Mouse (Mus musculus): ENCODE measurements around the gene Trim71. TPM values are rescaled to one million over a fixed set of nuclear protein-coding genes. Genes with fewer than 3 reads are reported as not detected.

Trim71 gene
- polyA plus RNA-seq, 2 experiments from 2014 or later, result 0.07 TPM; not detected in 1

GRCm38 (mm10) chr9:114556276-114556855 lies 7.8 kb downstream of the Trim71 start:
- ATAC-seq, result no peak

DNA sequence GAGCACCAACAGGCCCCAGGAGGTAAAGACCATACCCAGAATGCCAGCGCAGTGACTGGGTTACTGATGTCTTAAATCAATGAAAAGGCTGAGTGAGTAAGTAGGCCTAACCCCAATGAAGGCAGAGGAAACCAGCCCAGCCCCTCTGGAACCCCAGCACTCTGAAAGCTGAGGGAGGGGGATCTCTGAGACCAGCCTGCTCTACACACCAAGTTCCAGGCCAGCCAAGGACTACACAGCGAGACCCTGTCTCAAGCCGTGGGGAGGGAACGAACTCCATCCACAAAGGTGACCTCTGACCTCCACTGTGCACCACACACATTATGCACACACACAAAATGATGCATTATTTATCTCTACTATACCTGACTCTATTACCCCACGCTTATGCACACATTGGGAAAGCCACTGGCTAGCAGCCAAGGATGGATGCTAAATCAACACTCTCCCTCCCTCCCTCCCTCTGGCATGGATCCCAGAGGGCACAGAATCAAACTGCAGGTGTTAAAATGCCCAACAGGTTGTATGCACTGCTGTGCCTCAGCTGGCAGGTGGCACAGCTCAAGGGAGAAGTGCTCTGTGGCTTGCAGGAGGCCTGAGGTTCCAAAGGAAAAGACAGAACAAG lies 9.7 kb downstream of the Trim71 start:
- no peak for ATAC-seq

DNA sequence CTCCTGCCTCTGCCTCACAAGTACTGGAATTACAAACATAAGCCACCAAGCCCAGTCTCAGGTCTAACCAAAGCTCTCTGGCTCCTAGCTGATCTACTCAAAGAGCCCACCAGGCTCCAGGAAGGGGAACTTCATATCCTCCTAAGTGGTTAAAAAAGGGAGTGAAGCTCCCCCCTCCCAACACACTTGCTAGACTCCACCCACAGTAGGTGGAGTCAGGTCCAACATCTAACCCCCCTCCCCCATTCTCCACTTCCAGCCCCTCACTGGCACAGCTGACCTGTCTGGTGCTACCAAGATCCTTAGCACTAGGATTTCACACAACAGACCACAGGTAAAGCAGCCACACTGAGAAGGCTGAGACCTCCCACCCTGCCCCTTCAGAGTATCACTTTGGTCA lies 10.3 kb downstream of the Trim71 start:
- no peak for ATAC-seq

GRCm38 (mm10) chr9:114550033-114550432 lies 14.1 kb downstream of the Trim71 start:
- ATAC-seq, result no peak

DNA sequence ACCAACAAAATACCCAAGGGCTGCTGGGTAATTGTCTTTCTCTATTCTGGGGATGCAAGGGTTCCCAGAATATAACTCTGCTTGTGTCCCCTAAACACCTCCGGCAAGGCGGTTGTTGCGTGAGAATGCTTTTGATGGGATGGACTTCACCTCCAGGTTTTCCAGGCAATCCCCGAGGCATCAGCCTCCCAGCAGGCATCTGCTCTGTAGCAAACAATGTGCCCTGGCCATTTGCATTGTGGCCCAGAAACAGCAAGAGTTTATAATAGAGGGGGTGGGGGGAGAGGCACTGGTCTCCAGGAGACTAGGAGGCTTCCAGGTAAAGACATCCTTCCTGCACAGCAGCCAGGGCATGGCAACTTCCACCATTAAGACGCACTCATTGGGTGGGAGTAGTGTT lies 15.1 kb downstream of the Trim71 start:
- no peak for ATAC-seq

- no peak for ATAC-seq
Observed at GRCm38 (mm10) chr9:114548496-114548895, 15.7 kb downstream of the Trim71 start.

GRCm38 (mm10) chr9:114547643-114548077 lies 16.5 kb downstream of the Trim71 start:
- ATAC-seq, result no peak

DNA sequence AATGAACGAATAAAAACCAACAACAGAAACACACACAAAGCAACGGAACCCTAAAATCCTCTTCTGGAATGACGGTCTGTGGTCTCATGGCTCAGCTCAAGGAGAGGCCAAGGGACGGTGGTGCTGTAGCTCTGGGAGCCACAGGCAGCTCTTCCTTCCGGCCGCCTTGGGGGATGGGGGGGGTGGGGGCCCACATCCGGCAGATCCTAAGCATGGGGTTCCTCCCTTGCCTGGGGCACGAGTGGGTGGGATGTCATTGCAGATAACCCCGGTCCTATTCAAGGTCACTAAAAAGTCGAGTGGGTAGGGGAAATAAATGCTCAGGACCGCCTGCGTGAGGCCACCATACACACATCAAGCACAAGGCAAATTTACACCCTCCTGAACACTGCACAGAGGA lies 17.4 kb downstream of the Trim71 start:
- ATAC-seq, result peak; percentile 82

- no peak for ATAC-seq
Observed at GRCm38 (mm10) chr9:114544754-114545393, 19.3 kb downstream of the Trim71 start.

DNA sequence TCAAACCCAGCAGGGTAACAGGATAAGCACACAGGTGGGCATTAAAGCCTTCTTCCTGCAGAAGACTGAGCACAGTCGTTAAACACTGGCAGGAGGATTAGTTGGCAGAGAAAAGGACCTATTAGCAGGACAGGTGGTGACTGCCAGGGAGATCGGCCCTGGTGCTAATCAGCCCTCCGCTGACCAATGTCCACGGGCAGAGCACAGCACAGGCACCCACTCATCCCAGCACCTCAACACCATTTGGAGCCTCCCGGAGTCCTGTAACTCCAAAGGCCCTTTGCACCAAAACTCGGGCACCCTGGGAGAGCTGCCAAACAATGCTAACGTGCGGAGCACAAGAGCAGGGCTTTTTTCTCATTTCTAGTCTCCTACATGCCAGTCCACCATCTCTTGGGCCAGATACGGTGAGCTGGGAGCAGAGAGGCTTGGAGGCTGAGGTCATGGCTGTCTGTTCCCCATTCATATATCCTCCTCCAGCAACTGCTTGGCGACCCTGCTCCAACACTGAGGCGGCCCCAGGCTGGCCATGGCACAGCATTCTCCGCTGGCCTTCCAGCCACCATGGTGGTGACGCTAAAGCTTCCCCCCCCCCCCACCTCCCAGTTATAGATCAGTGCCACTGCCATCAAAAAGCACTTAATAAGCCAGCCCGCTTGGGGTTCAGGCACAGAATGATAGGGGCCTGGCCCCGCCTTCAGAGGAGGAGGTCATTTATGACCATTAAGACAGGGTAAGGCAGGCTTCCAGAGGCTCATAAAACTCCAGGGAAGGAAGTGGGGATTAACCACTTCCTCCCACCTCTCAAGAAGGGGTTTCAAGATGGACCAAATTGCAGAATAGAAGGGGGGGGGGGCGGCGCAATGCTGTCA lies 20.1 kb downstream of the Trim71 start:
- ATAC-seq, result no peak

DNA sequence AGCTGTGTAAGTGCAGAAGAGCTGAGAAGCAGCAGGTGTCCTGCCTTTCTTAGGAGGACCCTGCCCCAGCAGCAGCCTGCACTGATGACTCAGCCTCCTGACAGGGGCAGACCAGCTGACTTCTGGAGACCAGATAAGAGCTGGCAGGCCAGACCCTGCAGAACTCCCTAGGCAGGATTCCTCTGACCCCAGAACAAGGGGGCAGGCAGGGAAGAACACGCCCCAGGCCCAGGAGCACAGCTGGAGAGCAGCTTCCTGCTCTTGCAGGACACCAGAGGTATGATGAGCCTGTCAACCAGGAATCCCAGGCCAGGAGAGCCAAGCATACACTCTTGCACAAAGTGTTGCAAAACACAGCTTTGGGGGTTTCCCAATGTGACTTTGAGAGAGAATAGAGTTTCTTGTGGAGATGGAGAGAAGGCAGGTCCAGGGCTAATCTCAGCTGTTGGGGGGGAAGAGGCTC lies 22.9 kb downstream of the Trim71 start:
- no peak for ATAC-seq

GRCm38 (mm10) chr9:114538996-114539563 lies 25.1 kb downstream of the Trim71 start:
- no peak for ATAC-seq

DNA sequence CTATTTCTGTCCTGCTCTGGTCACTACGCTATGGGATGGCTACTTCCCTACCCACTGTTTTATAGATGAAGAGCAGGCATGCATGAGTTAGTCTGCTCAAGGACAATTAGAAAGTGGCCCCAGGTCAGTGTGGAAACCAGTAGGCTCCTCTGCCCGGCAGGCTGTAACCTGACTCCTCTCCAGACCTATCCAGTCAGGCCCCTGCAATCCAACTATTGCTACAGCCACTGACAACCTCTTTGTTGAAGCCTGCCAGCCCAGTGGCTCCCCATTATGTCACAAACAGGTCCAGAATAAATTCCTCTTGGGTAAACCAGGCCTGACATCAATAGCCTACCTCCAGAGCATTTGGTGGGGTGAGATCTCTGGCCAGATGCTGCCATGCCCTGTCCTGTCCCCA lies 27.5 kb downstream of the Trim71 start:
- no peak for ATAC-seq

GRCm38 (mm10) chr9:114534747-114535517 lies 29.2 kb downstream of the Trim71 start:
- ATAC-seq, result no peak

- no peak for ATAC-seq
Observed at GRCm38 (mm10) chr9:114533848-114534247, 30.3 kb downstream of the Trim71 start.

DNA sequence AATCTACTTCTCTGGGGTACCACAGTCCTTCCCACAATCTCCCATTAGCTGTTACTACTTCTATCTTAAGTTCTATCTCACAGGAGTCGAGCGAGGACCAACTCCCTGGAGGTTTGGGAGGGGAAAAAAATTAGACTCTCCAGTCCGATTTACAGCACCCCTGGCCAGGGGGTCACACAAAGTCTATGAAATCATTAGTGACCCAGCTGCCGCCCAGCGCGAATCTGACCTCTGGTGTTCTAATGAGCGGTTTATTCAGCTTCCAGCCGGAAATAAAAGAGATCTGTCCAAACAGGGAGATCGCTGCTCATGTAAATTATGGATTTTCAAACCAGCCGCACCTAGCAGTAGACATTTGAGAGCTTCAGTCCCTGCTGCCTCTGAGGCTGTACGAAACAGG lies 32.9 kb downstream of the Trim71 start:
- no peak for ATAC-seq

DNA sequence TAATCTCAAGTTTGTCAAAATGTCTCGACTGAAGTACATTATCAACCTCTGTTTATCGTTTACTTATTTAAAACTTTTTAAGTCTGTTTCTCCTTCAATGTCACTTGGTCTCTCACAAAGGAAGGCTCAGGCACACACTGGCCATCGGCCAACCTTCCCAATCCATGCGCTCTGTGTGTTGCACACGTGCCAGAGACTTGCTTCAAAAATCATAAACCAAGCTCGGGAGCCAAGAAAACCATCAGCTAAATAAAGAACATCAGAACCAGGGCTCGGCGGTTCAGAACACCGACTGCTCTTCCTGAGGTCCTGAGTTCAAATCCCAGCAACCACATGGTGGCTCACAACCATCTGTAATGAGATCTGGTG lies 35.5 kb downstream of the Trim71 start:
- ATAC-seq, result no peak

GRCm38 (mm10) chr9:114527992-114528679 lies 36.0 kb downstream of the Trim71 start:
- no peak for ATAC-seq

- peak; percentile 85 for ATAC-seq
Observed at GRCm38 (mm10) chr9:114527085-114527484, 37.1 kb downstream of the Trim71 start.

- no peak for ATAC-seq
Observed at GRCm38 (mm10) chr9:114526581-114526980, 37.6 kb downstream of the Trim71 start.

- no peak for ATAC-seq
Observed at GRCm38 (mm10) chr9:114525891-114526290, 38.3 kb downstream of the Trim71 start.
